Mouse (Mus musculus) bone marrow macrophage, adult 2 months (primary cell): Measurements from ENCODE around the gene Hhipl1.

ENCODE experiments used
- CTCF ChIP-seq: IDR thresholded peaks from 2 replicates; pipeline ENCODE4 v1.5.1; 2012; ENCODE audit warnings: low read depth, mild to moderate bottlenecking, low read length, moderate library complexity
- POLR2A ChIP-seq: IDR thresholded peaks from 2 replicates; pipeline ENCODE4 v1.6.1; 2012; ENCODE audit warnings: mild to moderate bottlenecking, low read depth, low read length, borderline replicate concordance

- TF ChIP-seq POLR2A (no peak), CTCF (peak; percentile 83)
Measured at GRCm38 (mm10) chr12:108292957-108293356, 13.1 kb upstream of the Hhipl1 start.
